Mouse (Mus musculus) induced T-regulatory cell, adult 2 months (primary cell): Measurements from ENCODE around the gene Sik3.

Source experiments
- DNase-seq: peaks from one replicate; pipeline ENCODE4 v3.0.0-alpha.2; 2012; ENCODE audit warnings: low read depth

Sik3 gene

DNA sequence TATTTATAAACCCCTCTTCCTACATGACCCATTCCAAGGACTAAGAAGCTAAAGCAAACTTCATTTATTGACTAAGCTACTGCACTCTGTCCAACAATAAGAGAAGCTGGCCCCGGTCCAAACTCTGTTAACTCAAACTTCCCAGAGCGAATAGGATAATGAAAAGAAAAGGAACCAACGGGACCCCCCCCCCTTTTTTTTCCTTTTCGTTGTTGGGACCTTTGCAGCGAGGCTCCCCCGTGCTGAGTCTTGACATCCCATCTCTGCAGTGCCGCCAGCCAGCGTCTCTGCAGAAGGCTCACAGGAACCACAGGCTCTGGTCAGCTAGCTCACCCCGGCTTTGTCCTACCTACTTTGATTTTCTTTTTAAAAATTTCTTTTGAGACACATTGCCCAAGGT is 3.2 kb downstream of the Sik3 start:
- DNase-seq = no peak

DNA sequence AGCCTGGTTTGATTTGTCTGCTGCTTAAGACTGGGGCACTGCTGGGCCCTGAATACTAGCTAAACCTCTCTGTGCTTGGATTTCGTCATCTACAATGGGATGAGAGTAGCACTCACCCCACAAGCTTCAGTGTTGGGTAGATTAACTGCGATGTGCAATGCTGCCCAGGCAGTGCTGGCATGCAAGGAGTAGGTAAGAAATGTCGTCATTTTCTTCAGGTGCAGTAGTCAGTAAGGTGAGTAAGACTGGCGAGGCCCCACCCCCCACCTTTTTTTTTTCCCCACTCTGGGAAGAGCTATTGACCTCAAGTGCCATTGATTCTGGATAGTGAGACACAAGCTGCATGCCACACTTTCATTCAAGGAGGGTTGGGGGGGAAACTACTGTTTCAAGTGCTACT is 3.8 kb downstream of the Sik3 start:
- DNase-seq = no peak

DNA sequence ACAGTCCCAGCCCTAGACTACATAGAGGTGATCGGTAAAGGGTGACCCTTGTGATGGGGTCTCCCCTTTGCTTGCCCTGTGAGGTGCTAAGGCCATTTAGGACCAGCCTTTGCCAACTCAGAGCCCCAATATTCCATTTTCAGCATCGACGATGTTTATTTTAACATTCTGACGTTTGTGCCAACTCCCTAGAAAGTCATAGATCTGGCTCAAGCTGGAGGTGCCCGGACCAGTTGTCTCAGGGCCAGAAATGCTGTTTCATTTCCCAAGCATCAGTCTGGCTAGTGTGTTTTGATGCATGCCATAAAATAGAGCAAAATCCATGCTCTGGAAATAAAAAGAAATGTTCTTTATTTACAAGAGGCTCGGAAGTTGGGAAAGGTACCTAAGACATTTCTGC is 5.7 kb downstream of the Sik3 start:
- DNase-seq = no peak

DNA sequence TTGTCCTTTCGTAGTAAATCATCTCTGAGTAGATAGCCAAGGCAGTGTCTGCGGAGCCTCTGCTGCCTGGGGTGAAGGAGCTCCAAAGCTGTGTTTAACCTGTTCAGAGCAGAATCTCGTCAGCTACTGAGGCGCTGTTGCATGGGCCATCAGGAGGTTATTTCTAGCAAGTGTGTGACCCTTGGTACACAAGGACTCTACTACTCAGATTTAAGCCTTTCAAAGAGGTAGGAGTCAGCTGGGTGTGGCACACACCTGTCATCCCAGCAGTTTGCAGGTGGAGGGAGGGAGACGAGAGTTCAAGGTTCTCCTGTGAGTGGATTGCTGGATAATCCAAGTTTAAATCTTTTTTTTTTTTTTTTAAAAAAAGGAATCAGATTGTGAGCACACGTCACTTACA is 7.4 kb downstream of the Sik3 start:
- DNase-seq = no peak

- DNase-seq = no peak
Measured at GRCm38 (mm10) chr9:46023591-46023990, 11.0 kb downstream of the Sik3 start.

- no peak for DNase-seq
Measured at GRCm38 (mm10) chr9:46026058-46026849, 13.6 kb downstream of the Sik3 start.

GRCm38 (mm10) chr9:46027994-46028393 is 15.4 kb downstream of the Sik3 start:
- no peak for DNase-seq

DNA sequence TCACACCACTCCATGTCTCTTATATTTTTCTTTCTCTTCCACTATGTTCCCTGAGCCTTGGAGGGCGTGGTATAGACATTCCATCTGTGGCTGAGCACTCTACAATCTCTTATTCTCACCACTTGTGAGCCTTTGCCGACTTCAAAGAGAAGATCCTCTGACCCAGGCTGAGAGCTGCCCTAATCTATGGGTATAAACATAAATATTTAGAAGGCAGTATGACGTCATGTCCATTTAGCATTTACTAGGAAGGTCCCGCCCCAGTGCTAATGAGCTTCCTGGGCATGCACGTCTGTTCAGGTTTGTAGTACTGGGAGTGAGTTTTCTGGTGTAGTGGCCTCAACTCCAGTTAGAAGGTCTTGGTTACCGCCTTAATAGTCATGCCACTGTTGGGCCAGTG is 16.9 kb downstream of the Sik3 start:
- no peak for DNase-seq

DNA sequence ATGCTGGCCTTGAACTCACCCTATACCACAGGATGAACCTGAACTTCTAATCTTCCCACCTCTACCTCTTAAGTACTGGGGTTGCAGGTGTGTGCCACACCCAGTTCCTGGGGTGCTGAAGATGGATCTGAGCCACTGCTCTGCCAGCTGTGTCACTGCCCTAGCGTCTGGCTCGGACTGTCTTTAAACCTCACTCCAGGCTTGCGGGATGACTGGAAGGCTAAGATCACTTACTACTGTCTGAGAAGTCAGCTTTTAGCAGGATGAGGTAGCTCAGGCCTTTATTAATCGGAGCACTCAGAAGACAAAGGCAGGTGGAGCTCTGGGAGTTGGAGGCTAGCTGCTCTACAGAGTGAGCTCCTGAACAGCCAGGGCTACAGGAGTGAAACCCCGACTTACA is 17.6 kb downstream of the Sik3 start:
- DNase-seq = no peak

DNA sequence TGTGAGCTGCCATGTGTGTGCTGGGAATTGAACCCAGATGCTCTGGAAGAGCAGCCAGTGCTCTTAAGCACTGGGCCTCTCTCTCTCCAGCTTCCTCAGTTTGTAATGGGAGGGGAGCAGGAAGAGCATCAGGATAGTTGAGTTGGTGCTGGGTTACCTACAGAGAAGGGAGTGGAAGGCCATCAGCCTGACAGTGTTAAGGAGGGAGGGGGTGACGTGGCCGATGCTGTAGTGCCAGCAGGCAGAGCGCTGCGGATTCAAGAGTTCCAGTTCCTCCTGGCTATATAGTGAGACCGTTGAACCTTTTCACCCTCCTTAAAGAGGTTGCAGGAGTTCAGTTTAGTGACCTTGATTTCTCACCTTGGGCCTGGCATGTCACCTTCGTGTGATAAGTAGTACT is 18.3 kb downstream of the Sik3 start:
- DNase-seq = no peak

DNA sequence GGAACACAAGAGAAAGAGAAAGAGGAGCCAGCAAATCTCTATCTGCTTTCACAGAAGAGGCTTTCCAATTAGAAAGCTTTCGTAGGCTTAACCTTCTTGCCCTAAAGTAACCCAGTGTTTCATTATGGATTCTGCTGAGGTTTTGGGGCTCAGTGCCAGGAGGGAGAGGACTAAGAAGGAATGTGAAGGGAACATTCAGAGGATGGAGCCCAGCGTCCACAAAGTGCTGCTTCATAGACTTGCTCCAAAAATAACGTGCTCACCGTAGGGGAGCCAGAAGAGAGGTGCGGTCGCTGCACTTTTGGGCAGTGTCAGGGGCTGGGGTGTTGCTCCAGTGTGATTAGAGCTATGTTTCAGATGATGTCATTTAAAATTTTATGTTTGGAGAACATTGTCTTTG is 19.6 kb downstream of the Sik3 start:
- no peak for DNase-seq

DNA sequence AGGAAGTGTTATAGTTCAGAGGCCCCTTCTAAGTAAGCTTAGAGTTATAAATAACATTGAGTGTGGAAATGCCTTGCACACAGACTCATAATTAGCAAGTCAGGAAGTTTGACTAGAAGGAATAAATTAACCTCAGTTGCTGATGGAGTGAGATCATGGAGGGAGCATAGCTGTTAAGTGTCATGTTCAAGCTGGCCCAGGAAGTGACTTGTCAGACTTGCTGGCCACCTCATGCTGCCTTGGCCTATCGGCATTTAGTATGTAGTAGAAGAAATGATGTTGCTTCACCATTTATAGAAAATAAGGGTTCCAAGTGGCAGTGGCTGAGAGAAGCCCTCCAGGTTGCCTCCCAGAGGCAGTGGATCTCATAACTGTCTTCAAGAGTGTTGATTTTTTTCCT is 20.4 kb downstream of the Sik3 start:
- no peak for DNase-seq

DNA sequence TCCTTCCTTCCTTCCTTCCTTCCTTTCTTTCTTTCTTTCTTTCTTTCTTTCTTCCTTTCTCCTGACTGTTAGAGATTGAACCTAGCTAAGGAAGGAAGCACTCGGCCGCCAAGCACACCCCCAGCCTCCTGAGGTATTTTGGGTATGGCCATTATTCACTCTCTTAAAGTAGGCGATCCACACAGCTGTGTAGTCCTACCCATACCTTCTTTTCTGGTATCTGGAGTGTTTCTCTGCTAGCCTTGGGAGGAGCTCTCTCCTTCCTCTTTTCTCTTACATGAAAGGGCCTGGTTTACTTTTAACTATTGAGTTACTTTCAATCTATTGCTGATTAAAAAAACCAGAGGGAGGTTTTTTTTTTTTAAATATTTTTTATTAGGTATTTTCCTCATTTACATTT is 21.2 kb downstream of the Sik3 start:
- DNase-seq = no peak

DNA sequence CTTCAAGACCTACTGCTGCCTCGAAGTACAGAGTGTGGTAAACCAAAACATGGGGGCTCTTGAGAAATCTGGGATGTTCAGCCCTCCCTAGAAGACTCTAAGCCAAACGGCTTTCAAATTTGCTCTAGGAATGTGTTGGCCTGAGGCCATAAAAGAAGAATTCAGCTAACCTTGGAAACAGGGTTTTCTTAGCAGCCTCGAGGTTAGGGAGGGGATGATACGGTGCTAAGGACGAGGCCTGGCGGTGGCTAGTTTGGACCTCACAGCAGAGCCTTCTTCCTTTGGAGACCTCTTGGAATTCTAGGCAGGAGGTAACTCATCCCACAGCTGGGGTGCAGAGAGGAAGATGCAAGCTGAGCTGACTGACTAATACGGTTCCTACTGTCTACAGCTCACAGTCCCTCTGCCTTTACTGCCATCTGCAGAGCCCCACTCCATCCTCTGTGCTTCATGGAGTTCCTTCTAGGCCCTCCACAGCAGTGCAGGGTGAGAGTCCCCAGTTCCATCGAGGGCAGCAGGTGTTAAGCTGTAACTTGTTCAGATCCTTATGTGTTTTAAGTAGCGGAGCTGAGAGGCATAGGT is 22.8 kb downstream of the Sik3 start:
- DNase-seq = no peak

DNA sequence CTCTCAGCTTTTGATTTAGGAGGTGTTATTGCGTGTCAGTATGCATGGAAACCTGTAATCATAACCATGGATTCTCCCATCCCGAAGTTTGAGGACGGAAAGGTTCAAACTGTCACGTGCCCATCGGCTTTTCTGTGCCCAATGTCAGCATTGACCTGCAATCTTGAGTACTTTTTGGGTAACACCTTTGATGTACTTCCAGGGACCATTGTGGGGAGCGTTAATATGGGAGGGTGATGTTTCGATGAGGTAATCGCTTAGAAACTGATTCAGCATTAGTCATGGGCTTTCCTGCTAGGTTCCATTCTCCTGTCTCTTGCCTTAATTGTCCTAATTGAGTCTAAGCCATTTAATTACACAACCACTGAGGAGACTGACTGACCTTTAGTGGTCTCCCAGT is 24.3 kb downstream of the Sik3 start:
- no peak for DNase-seq

DNA sequence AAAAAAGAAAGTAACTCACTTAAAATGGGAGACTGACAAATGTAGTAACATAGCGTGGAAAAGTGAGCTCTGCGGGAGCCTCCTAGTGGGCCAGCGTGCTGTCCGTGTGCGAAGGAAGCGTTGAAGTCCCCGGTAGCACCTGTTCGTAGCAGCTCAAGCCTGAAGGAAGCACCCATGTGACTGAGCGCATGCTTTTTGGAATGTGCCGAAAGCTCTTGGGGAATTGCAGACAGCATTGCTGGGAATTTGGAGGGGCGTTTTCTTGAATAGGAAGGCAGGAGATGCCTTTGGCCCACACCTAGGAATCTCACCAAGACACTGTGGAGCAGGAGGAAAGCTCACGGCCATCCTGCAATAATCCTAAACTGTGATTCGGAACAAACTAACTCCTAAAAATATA is 26.2 kb downstream of the Sik3 start:
- DNase-seq = no peak

- DNase-seq = no peak
Measured at GRCm38 (mm10) chr9:46041186-46041585, 28.6 kb downstream of the Sik3 start.

GRCm38 (mm10) chr9:46042387-46042786 is 29.8 kb downstream of the Sik3 start:
- no peak for DNase-seq

DNA sequence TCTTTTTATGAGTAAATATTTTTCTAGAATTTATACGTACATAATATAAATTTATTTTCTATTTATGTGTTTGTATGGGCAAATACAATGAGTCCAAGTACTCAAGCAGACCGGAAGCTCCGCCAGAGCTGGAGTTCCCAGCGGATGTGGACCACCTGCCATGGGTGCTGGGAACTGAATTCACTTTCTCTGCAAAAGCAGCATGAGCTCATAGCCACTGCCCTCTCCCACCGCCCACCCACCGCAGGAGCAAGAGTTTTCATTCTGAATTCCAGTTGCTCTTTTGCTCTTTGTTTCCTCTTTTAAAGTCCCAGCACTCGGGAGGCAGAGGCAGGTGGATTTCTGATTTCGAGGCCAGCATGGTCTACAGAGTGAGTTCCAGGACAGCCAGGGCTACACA is 31.0 kb downstream of the Sik3 start:
- DNase-seq = no peak

- peak; percentile 68 for DNase-seq
Measured at GRCm38 (mm10) chr9:46046724-46047517, 34.3 kb downstream of the Sik3 start.

DNA sequence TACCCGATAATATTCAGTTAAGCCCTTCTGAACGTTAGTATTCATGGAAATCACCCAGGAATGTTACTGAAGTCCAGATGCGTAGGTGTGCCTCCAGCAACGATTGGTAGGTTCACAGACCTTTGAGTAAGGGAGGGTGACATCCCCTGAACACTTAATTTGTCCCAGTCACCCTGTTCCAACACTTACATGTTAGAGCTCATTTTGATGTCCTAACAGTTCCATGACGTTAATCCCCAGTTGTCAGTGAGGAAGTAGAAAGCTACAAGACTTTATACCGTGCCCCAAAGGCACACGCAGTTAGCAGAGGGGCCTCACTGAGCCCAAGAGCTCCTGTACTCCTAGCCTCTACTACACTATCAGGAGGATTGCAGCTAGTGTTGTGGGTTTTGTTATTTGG is 36.9 kb downstream of the Sik3 start:
- DNase-seq = no peak

DNA sequence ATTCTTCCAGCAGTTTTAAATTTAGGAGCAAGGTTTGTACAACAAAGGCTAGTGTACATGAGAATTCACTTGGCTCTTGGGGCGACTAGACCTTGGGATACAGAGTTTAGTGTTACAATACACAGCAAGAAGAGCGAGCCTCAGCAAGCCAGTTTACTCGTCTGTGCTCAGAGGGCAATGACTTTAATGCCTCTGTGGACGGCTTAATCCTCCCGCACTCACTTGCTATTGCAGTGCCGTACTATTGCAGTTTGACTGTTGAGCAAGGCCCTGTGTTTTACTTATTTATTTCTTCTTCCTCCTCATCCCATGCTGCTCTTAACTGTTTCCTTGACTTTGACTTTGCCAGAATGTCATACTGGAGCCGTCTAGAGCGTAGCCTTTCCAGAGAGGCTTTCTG is 37.6 kb downstream of the Sik3 start:
- no peak for DNase-seq

- DNase-seq = no peak
Measured at GRCm38 (mm10) chr9:46053014-46053666, 40.5 kb downstream of the Sik3 start.
